Mouse (Mus musculus) liver, embryonic 14.5 days (tissue): ENCODE results near the gene Tmem62. TPM values are rescaled to one million over a fixed set of nuclear protein-coding genes. Genes with fewer than 3 reads are reported as not detected.
"Not testable (repeated sequence)": the region's sequence is repeated elsewhere in the genome, so short reads cannot be mapped to it uniquely, and the experiment has no call there.

Experiments
- ATAC-seq: fragments of 200-750 bp; cut with Nextera tagmentation; 2 replicates; pipeline ENCODE4 v1.8.0; 2017; ENCODE audit warnings: moderate number of reproducible peaks, mild to moderate bottlenecking, moderate library complexity; ENCODE audit not compliant: insufficient read depth
- DNase-seq, 3 experiments: peaks; one replicate each; pipeline ENCODE4 v3.0.0-alpha.2; 2012 to 2013; ENCODE audit warnings: low read depth in 3 of 3, low spot score in 3 of 3
- H3K27ac ChIP-seq: fragments of 300-500 bp; sonication (generic); 2 replicates; pipeline ENCODE4 v1.5.1; 2014; ENCODE audit warnings: moderate library complexity, mild to moderate bottlenecking, control low read depth, inconsistent platforms
- H3K27me3 ChIP-seq: fragments of 300-500 bp; sonication (generic); 2 replicates; pipeline ENCODE4 v1.6.1; 2014; ENCODE audit warnings: mild to moderate bottlenecking, low read length, moderate library complexity; ENCODE audit not compliant: control insufficient read depth, insufficient read depth
- H3K36me3 ChIP-seq: fragments of 300-500 bp; sonication (generic); replicated peaks from 2 replicates; pipeline ENCODE4 v1.6.1; 2014; ENCODE audit warnings: low read depth; ENCODE audit not compliant: control insufficient read depth, insufficient read depth
- H3K4me1 ChIP-seq, 2 experiments: fragments of 200-500 bp in 1 of 2; fragments of 300-500 bp in 1 of 2; sonication (generic) in 1 of 2; replicated peaks; 2 replicates each; pipeline ENCODE4 v1.6.1; 2012 to 2014; ENCODE audit warnings: antibody characterized with exemption in 1 of 2, inconsistent platforms in 1 of 2, low read length in 1 of 2; ENCODE audit not compliant: control insufficient read depth in 2 of 2, insufficient read depth in 2 of 2
- H3K4me2 ChIP-seq: fragments of 300-500 bp; sonication (generic); 2 replicates; pipeline ENCODE4 v1.6.1; 2014; ENCODE audit warnings: low read depth, mild to moderate bottlenecking, control low read depth, moderate library complexity
- H3K4me3 ChIP-seq, 2 experiments: fragments of 200-500 bp in 1 of 2; fragments of 300-500 bp in 1 of 2; sonication (generic) in 1 of 2; 2 replicates each; pipeline ENCODE4 v1.5.1; 2012 to 2014; ENCODE audit warnings: low read depth in 2 of 2, low read length in 2 of 2, mild to moderate bottlenecking in 2 of 2, control low read depth in 1 of 2, inconsistent platforms in 1 of 2, moderate library complexity in 1 of 2; ENCODE audit not compliant: insufficient read depth in 1 of 2
- H3K9ac ChIP-seq: fragments of 300-500 bp; sonication (generic); replicated peaks from 2 replicates; pipeline ENCODE4 v1.6.1; 2014; ENCODE audit warnings: mild to moderate bottlenecking, control low read depth, moderate library complexity
- H3K9me3 ChIP-seq: fragments of 300-500 bp; sonication (generic); 2 replicates; pipeline ENCODE4 v1.6.1; 2016; ENCODE audit warnings: low read length, mixed read lengths; ENCODE audit not compliant: control insufficient read depth
- CTCF ChIP-seq: IDR thresholded peaks from 2 replicates; pipeline ENCODE4 v1.5.1; 2016; ENCODE audit warnings: antibody characterized with exemption, low read depth, control low read depth
- EP300 ChIP-seq: IDR thresholded peaks from 2 replicates; pipeline ENCODE4 v1.6.1; 2016; ENCODE audit warnings: antibody characterized with exemption, low read depth
- WGBS: fragments of 180-500 bp; shearing (Covaris S2); extraction: QIAGEN DNeasy Blood & Tissue Kit; methylation state at CpG from one replicate; pipeline ENCODE4 v1.1.7; 2014; ENCODE audit not compliant: insufficient replicate concordance; 5-methylcytosine and 5-hydroxymethylcytosine counted together
- polyA plus RNA-seq, 2 experiments: library from polyadenylated mRNA; depleted of rRNA in 1 of 2; stranded (reverse) in 1 of 2; unstranded in 1 of 2; fragments of >200 nt; fragmentation: Nextera tagmentation in 1 of 2; extraction: Ambion mirVana in 1 of 2; gene quantifications; 2 replicates each; pipeline versions ENCODE4 v1.2.1 to v1.2.3; 2012 to 2014

Gene Tmem62
- polyA plus RNA-seq, 2 experiments, result 1.8 to 3.0 TPM

DNA sequence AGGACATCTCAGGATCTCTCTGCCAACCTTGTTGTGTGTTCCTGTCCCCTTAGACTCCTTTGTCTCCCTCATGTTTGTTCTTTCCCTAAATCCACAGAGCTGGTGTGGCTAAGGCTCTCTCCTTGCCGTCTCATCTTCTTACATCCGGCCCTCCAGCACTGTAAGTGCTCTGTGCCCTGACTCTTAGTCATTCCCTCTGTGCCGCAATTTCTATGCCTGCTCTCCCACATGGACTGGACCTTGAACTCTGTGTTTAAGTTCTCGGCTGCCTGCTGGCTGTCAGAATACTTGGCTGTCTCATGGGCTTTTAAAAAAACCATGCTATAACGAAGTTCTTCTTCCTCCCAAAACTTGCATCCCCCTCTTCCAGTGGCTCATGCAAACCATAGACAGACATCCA lies 46.1 kb downstream of the Tmem62 start:
- Histone ChIP-seq H3K4me2 (no peak overlapping the region), H3K27me3 (no peaks in the 10 kb centered on the region), H3K27ac (no peak overlapping the region), H3K4me3 (no peak overlapping the region), H3K9ac (no peak overlapping the region), H3K9me3 (no peaks in the 10 kb centered on the region), H3K36me3 (peaks cover 95% of the 10 kb centered on the region), H3K4me1 (no peaks in the 10 kb centered on the region)
- DNase-seq (no peak), ATAC-seq (no peak)
- TF ChIP-seq CTCF, result no peak
- no peak for TF ChIP-seq EP300
- WGBS, result 73% methylated on average over 5 of the region's 5 CpGs

DNA sequence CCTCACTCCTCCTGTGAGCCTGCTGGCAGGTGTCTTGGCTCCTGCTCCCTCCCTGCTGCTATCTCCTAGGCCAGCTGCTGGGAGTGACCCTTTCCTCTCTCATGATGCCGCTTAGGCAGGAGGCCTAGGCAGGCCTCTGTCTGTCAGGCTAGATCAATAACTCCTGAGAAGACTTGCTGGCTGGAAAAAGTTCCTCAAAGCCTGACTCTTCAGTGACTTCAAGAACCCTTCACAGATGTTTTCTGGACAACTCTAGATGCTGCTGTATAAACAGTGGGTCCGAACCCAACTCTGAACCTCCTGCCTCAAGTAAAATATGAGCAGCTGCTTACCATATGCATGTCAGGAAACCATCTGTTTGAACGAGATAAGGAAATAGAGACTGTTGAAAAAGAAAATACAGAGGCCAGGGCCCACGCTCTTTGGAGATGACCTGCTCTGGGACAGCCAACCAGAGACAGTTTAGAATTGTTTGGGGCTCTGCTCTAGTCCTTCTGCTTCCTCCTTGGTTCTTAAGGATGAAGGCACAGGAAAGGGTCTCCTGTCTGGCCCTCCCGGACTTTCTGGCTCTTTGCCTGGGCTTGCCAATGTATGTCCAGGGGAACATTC lies 60.0 kb downstream of the Tmem62 start, which contains the start of gene Epb42:
Gene Epb42 (minus strand): TSS at position 340 of the 609 bp plus-strand sequence.
- TF ChIP-seq CTCF, result no peak
- peak; percentile 91 for TF ChIP-seq EP300
- Histone ChIP-seq H3K4me3 (peak within 1 kb of the TSS; percentile 89 to 99), H3K27ac (peak within 1 kb of the TSS; percentile 98), H3K9ac (peak within 1 kb of the TSS; percentile 91), H3K36me3 (peaks cover 38% of the 10 kb centered on the region), H3K4me2 (peak within 1 kb of the TSS; percentile 86), H3K27me3 (no peaks in the 10 kb centered on the region), H3K9me3 (no peaks in the 10 kb centered on the region; the same call in 1 of the 2 replicates), H3K4me1 (peaks cover 6 to 21% of the 10 kb centered on the region in 2 experiments)
- ATAC-seq, result peak; percentile 99
- peak; percentile 89 to 92 (median 92) for DNase-seq
- WGBS, result 12% methylated on average over 5 of the region's 5 CpGs

GRCm38 (mm10) chr2:121038851-121039250 lies 62.0 kb downstream of the Tmem62 start:
- peaks cover 18% of the 10 kb centered on the region for H3K36me3 ChIP-seq
- DNase-seq, H3K4me2 ChIP-seq, H3K27me3 ChIP-seq, H3K4me3 ChIP-seq, H3K9ac ChIP-seq, ATAC-seq, H3K9me3 ChIP-seq: not testable (repeated sequence)
- peaks cover 6 to 20% of the 10 kb centered on the region in 2 experiments for H3K4me1 ChIP-seq
- H3K27ac ChIP-seq, result peak overlapping the region; percentile 0
- WGBS, result 92% methylated on average over 1 of the region's 1 CpGs

DNA sequence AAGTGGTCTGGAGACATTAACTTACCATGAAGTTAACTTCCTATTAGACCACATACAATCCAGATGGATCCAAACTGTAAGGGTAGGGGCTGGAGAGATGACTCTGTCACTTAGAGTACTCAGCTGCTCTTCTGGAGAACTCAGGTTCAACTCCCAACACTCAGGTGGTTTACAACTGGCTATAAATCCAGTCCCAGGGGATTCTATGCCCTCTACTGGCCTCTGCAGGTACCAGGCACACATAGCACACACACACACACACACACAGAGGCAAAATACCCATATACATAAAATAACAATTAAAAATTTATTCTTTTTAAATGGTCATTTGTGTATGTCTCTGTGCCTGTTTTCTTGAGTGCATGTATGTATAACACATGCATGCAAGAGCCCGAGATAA lies 62.6 kb downstream of the Tmem62 start:
- H3K4me3 ChIP-seq, result no peak overlapping the region
- H3K27ac ChIP-seq, result no peak overlapping the region
- H3K4me2 ChIP-seq, result no peak overlapping the region
- peak; percentile 63 for TF ChIP-seq CTCF
- TF ChIP-seq EP300, result no peak
- 84% methylated on average over 1 of the region's 1 CpGs for WGBS
- H3K9ac ChIP-seq, result no peak overlapping the region
- H3K36me3 ChIP-seq, result peaks cover 12% of the 10 kb centered on the region
- no peak for ATAC-seq
- DNase-seq, result no peak
- no peaks in the 10 kb centered on the region; the same call in 1 of the 2 replicates for H3K9me3 ChIP-seq
- H3K27me3 ChIP-seq, result no peaks in the 10 kb centered on the region
- peaks cover 6 to 18% of the 10 kb centered on the region in 2 experiments for H3K4me1 ChIP-seq

GRCm38 (mm10) chr2:121041098-121041497 lies 64.3 kb downstream of the Tmem62 start:
- Histone ChIP-seq H3K4me3 (no peak overlapping the region), H3K36me3 (no peaks in the 10 kb centered on the region), H3K4me2 (no peak overlapping the region), H3K9ac (no peak overlapping the region), H3K9me3 (no peaks in the 10 kb centered on the region; the same call in 1 of the 2 replicates), H3K27ac (no peak overlapping the region), H3K4me1 (peaks cover 6 to 16% of the 10 kb centered on the region in 2 experiments), H3K27me3 (no peaks in the 10 kb centered on the region)
- peak; percentile 36 to 37 (median 37) for DNase-seq
- no peak for ATAC-seq
- TF ChIP-seq CTCF (peak; percentile 88), EP300 (no peak)
- WGBS, result 32% methylated on average over 5 of the region's 5 CpGs
